8 mouse cellular contexts compared by ENCODE assay signal in the genomic region with DNA sequence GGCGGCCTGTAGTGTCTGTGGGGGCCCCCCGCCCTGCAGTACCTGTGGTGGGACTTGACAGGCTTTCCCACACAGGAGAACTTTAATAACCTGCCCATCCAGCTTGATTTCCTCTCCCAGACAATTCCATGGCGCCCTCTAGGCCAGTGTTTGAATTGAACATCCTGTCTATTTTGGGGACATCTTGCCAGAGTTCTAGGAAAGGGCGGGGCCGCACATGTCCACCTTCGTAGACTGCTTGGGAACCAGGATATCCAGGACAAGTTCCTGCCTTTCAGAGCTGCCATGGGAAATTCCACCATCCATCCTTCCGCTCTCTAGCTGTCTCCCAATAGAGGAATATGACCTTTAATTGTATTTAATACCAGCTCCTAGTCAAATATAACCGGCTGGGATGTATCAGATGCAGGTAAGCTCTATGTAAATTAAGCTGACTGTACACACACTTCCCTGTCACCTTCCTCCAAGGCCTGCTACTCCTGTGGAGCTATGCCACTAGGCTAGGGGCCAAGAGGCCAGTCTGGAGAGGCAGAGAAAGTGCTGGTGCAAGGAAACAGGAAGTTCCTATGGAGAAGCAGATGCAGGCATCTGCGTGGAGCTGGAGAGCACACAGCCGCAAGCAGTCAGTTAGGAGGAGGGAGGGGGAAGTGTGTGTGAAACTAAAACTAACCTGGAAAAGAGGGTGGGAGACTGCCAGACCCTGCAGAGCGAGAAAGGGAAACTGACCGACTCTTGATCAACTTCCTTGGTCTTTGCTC. TPM values are rescaled to one million over a fixed set of nuclear protein-coding genes. Genes with fewer than 3 reads are reported as not detected.
DNase-seq lines count a peak whose midpoint lies in the region; ATAC-seq and TF ChIP-seq lines count a peak whose summit lies in the region.

No protein-coding gene starts in this region.

- intact Hi-C loops in heart, adult 2 months (cut with DNase I): loop anchor here (2.0 kb wide), 1 partner anchor 55 kb away; no protein-coding TSS in a partner anchor

- no peak overlapping the region for H3K4me2 ChIP-seq in intestine, embryonic 14.5 days (ENCODE audit: low read length)
- no peak overlapping the region for H3K4me2 ChIP-seq in intestine, embryonic 15.5 days (replicated peaks)
- H3K4me2 ChIP-seq in kidney, embryonic 16.5 days (replicated peaks; ENCODE audit: low read depth, low read length): no peak overlapping the region
- no peak overlapping the region for H3K4me2 ChIP-seq in hindbrain, embryonic 14.5 days (replicated peaks)

- H3K27ac ChIP-seq in intestine, embryonic 14.5 days (ENCODE audit: low read depth): 0 out of 2 replicates have a peak overlapping the region, but pooled peaks have one; percentile 16
- H3K27ac ChIP-seq in intestine, embryonic 15.5 days: no peak overlapping the region
- H3K27ac ChIP-seq in heart, adult 2 months: peak overlapping the region; percentile 60
- H3K27ac ChIP-seq in kidney, embryonic 16.5 days (ENCODE audit: low read length): peak overlapping the region; percentile 38
- H3K27ac ChIP-seq in hindbrain, embryonic 14.5 days: no peak overlapping the region

- H3K4me1 ChIP-seq in intestine, embryonic 14.5 days (replicated peaks; ENCODE audit: control insufficient read depth, insufficient read depth, low read length): peaks cover 5% of the 10 kb centered on the region; the same call in 1 of the 2 replicates
- 0 out of 2 replicates have a peak, but pooled peaks cover under 1% of the 10 kb centered on the region for H3K4me1 ChIP-seq in intestine, embryonic 15.5 days (replicated peaks)
- peaks cover 8% of the 10 kb centered on the region for H3K4me1 ChIP-seq in heart, adult 2 months (ENCODE audit: control insufficient read depth, insufficient read depth, low read length)
- H3K4me1 ChIP-seq in kidney, embryonic 16.5 days (ENCODE audit: insufficient read depth, low read length): peaks cover 30% of the 10 kb centered on the region
- H3K4me1 ChIP-seq in hindbrain, embryonic 14.5 days (replicated peaks; ENCODE audit: control insufficient read depth, insufficient read depth, low read length): no peaks in the 10 kb centered on the region

- peak; percentile 89 for TF ChIP-seq EP300 in heart, adult 2 months (IDR thresholded peaks at IDR 0.05; ENCODE audit: insufficient read depth, low read depth, low read length)

- TF ChIP-seq CTCF in heart, adult 2 months (IDR thresholded peaks at IDR 0.05): peak; percentile 56

- H3K79me2 ChIP-seq in heart, adult 2 months (replicated peaks; ENCODE audit: control insufficient read depth, insufficient read depth, low read length): no peaks in the 10 kb centered on the region

- H3K27me3 ChIP-seq in intestine, embryonic 14.5 days (replicated peaks; ENCODE audit: control insufficient read depth, insufficient read depth, low read length): no peaks in the 10 kb centered on the region
- H3K27me3 ChIP-seq in intestine, embryonic 15.5 days (replicated peaks): no peaks in the 10 kb centered on the region
- H3K27me3 ChIP-seq in heart, adult 2 months (ENCODE audit: control insufficient read depth, insufficient read depth, low read length): no peaks in the 10 kb centered on the region
- no peaks in the 10 kb centered on the region for H3K27me3 ChIP-seq in kidney, embryonic 16.5 days (ENCODE audit: insufficient read depth, low read length)
- no peaks in the 10 kb centered on the region for H3K27me3 ChIP-seq in hindbrain, embryonic 14.5 days (ENCODE audit: control insufficient read depth, insufficient read depth, low read length)

- no peak for ATAC-seq in intestine, embryonic 14.5 days (replicated peaks; ENCODE audit: low FRiP score, low TSS enrichment, low read depth)
- ATAC-seq in intestine, embryonic 15.5 days: no peak
- peak; percentile 28; the same call in 1 of the 2 replicates for ATAC-seq in kidney, embryonic 16.5 days (ENCODE audit: low FRiP score, low TSS enrichment)
- no peak for ATAC-seq in erythroid progenitor cell, adult 5-6 weeks (replicated peaks; ENCODE audit: low FRiP score, poor library complexity, severe bottlenecking)
- ATAC-seq in hindbrain, embryonic 14.5 days (ENCODE audit: low FRiP score): no peak

- peaks cover 24% of the 10 kb centered on the region; the same call in 1 of the 2 replicates for H3K36me3 ChIP-seq in intestine, embryonic 14.5 days (ENCODE audit: control insufficient read depth, insufficient read depth, low read length)
- H3K36me3 ChIP-seq in intestine, embryonic 15.5 days: peaks cover 3% of the 10 kb centered on the region; the same call in 1 of the 2 replicates
- peaks cover 11% of the 10 kb centered on the region for H3K36me3 ChIP-seq in heart, adult 2 months (ENCODE audit: control insufficient read depth, insufficient read depth, low read length)
- peaks cover 24% of the 10 kb centered on the region for H3K36me3 ChIP-seq in kidney, embryonic 16.5 days (ENCODE audit: insufficient read depth, low read length)
- H3K36me3 ChIP-seq in hindbrain, embryonic 14.5 days (replicated peaks; ENCODE audit: control insufficient read depth, insufficient read depth): peaks cover 27% of the 10 kb centered on the region

- DNase-seq in intestine, embryonic 14.5 days (ENCODE audit: low spot score): peak; percentile 45
- peak; percentile 52 to 68 for DNase-seq in heart, adult 2 months
- peak; percentile 66 to 70 for DNase-seq in lung, postnatal 4 days
- no peak for DNase-seq in hindbrain, embryonic 14.5 days (ENCODE audit: low spot score)
- no peak for DNase-seq in thymus, postnatal 36 days

- WGBS in intestine, embryonic 14.5 days: 82% methylated on average over 12 of the region's 12 CpGs
- 74% methylated on average over 12 of the region's 12 CpGs for WGBS in intestine, embryonic 15.5 days
- 49% methylated on average over 12 of the region's 12 CpGs for WGBS in heart, adult 2 months
- WGBS in kidney, embryonic 16.5 days: 76% methylated on average over 12 of the region's 12 CpGs
- 85% methylated on average over 12 of the region's 12 CpGs for WGBS in hindbrain, embryonic 14.5 days

- H3K9me3 ChIP-seq in intestine, embryonic 14.5 days (ENCODE audit: control insufficient read depth, low read length): no peaks in the 10 kb centered on the region
- H3K9me3 ChIP-seq in intestine, embryonic 15.5 days: no peaks in the 10 kb centered on the region
- no peaks in the 10 kb centered on the region for H3K9me3 ChIP-seq in kidney, embryonic 16.5 days (ENCODE audit: low read length)
- H3K9me3 ChIP-seq in hindbrain, embryonic 14.5 days (ENCODE audit: control insufficient read depth, low read length): no peaks in the 10 kb centered on the region

- no peak for TF ChIP-seq POLR2A in heart, adult 2 months (IDR thresholded peaks at IDR 0.05; ENCODE audit: insufficient read depth, low read depth, low read length)

- H3K9ac ChIP-seq in intestine, embryonic 14.5 days (ENCODE audit: low read length): no peak overlapping the region
- H3K9ac ChIP-seq in intestine, embryonic 15.5 days: no peak overlapping the region
- H3K9ac ChIP-seq in heart, adult 2 months (ENCODE audit: low read depth, low read length): no peak overlapping the region
- H3K9ac ChIP-seq in kidney, embryonic 16.5 days (replicated peaks; ENCODE audit: low read length): no peak overlapping the region
- H3K9ac ChIP-seq in hindbrain, embryonic 14.5 days: no peak overlapping the region

- no peak overlapping the region for H3K4me3 ChIP-seq in intestine, embryonic 14.5 days (ENCODE audit: low read depth, low read length)
- H3K4me3 ChIP-seq in intestine, embryonic 15.5 days (replicated peaks): no peak overlapping the region
- no peak overlapping the region for H3K4me3 ChIP-seq in heart, adult 2 months
- H3K4me3 ChIP-seq in kidney, embryonic 16.5 days (ENCODE audit: low read length): no peak overlapping the region
- no peak overlapping the region for H3K4me3 ChIP-seq in hindbrain, embryonic 14.5 days (replicated peaks; ENCODE audit: low read length)

RNA-seq across cellular contexts. Expression of gene B4galt4, which starts 16.2 kb away (rescaled TPM):
- polyA plus RNA-seq in intestine, embryonic 14.5 days (2014; fragmentation: Nextera tagmentation; extraction: Ambion mirVana): 30.6 and 34.4 TPM in 2 replicates
- polyA plus RNA-seq in intestine, embryonic 15.5 days (2015; fragmentation: Nextera tagmentation; extraction: Ambion mirVana): 21.5 and 22.1 TPM in 2 replicates
- 10 to 100 TPM in 1 of 2 experiments, 1 to 10 TPM in 1; 8.1 to 13.2 TPM for total RNA-seq in heart, adult 2 months (2021)
- 6.4 and 9.6 TPM in 2 replicates for polyA plus RNA-seq in heart, adult 2 months (2012; rRNA removed)
- polyA plus RNA-seq in kidney, embryonic 16.5 days (2015; fragmentation: Nextera tagmentation; extraction: Ambion mirVana): 32.7 and 34.5 TPM in 2 replicates
- total RNA-seq in erythroid progenitor cell, adult 5-6 weeks (2015; ENCODE audit: low replicate concordance): 4.3 and 8.8 TPM in 2 replicates
- total RNA-seq in erythroid progenitor cell, adult 5-6 weeks (2017; ENCODE audit: low replicate concordance): 2.2 and 6.7 TPM in 2 replicates
- polyA plus RNA-seq in hindbrain, embryonic 14.5 days (2014; fragmentation: Nextera tagmentation; extraction: Ambion mirVana): 40.0 and 41.7 TPM in 2 replicates

RNA-seq across cellular contexts. Expression of gene Upk1b, which starts 41.8 kb away (rescaled TPM):
- polyA plus RNA-seq in intestine, embryonic 14.5 days (2014; fragmentation: Nextera tagmentation; extraction: Ambion mirVana): 26.6 and 30.7 TPM in 2 replicates
- polyA plus RNA-seq in intestine, embryonic 15.5 days (2015; fragmentation: Nextera tagmentation; extraction: Ambion mirVana): 14.4 and 16.8 TPM in 2 replicates
- 1 to 10 TPM; 3.2 to 3.8 TPM for total RNA-seq in heart, adult 2 months (2021)
- 8.4 and 10.2 TPM in 2 replicates for polyA plus RNA-seq in heart, adult 2 months (2012; rRNA removed)
- polyA plus RNA-seq in kidney, embryonic 16.5 days (2015; fragmentation: Nextera tagmentation; extraction: Ambion mirVana): 11.4 and 22.5 TPM in 2 replicates
- total RNA-seq in erythroid progenitor cell, adult 5-6 weeks (2015; ENCODE audit: low replicate concordance): not detected in 2 replicates
- total RNA-seq in erythroid progenitor cell, adult 5-6 weeks (2017; ENCODE audit: low replicate concordance): not detected in 2 replicates
- 0.16 and 0.18 TPM in 2 replicates for polyA plus RNA-seq in hindbrain, embryonic 14.5 days (2014; fragmentation: Nextera tagmentation; extraction: Ambion mirVana)

RNA-seq across cellular contexts. Expression of gene Arhgap31, which starts 45.2 kb away (rescaled TPM):
- 10.9 and 11.7 TPM in 2 replicates for polyA plus RNA-seq in intestine, embryonic 14.5 days (2014; fragmentation: Nextera tagmentation; extraction: Ambion mirVana)
- polyA plus RNA-seq in intestine, embryonic 15.5 days (2015; fragmentation: Nextera tagmentation; extraction: Ambion mirVana): 6.8 and 7.6 TPM in 2 replicates
- 10 to 100 TPM; 38.2 to 41.2 TPM for total RNA-seq in heart, adult 2 months (2021)
- 14.1 and 20.1 TPM in 2 replicates for polyA plus RNA-seq in heart, adult 2 months (2012; rRNA removed)
- polyA plus RNA-seq in kidney, embryonic 16.5 days (2015; fragmentation: Nextera tagmentation; extraction: Ambion mirVana): 10.8 and 13.3 TPM in 2 replicates
- 3.6 and 5.0 TPM in 2 replicates for total RNA-seq in erythroid progenitor cell, adult 5-6 weeks (2015; ENCODE audit: low replicate concordance)
- 0.83 and 1.2 TPM in 2 replicates for total RNA-seq in erythroid progenitor cell, adult 5-6 weeks (2017; ENCODE audit: low replicate concordance)
- 5.6 and 7.8 TPM in 2 replicates for polyA plus RNA-seq in hindbrain, embryonic 14.5 days (2014; fragmentation: Nextera tagmentation; extraction: Ambion mirVana)

Comparison
In these comparisons a context has a peak if more than half of its experiments do, and no peak if none do; other contexts are left out.
1. H3K27ac ChIP-seq: peak in intestine, embryonic 14.5 days (single experiment), heart, adult 2 months (single experiment) and kidney, embryonic 16.5 days (single experiment); none in intestine, embryonic 15.5 days (single experiment) and hindbrain, embryonic 14.5 days (single experiment).
2. DNase-seq: peak in intestine, embryonic 14.5 days (single experiment), heart, adult 2 months (2 of 2) and lung, postnatal 4 days (2 of 2); none in hindbrain, embryonic 14.5 days (single experiment) and thymus, postnatal 36 days (0 of 2).